ENCODE assay signal across 9 mouse cellular contexts in genomic region chr4:151604907-151605306, GRCm38 (mm10).
A peak's percentile ranks its signal among the peaks of the same experiment; 100 is the strongest.
DNase-seq lines count a peak whose midpoint lies in the region; ATAC-seq lines count a peak whose summit lies in the region.
"Had no signal": no experiment of that assay in that cellular context is flagged by ENCODE, and none has a peak within 500 bp of the region (broad histone marks: within the 10 kb centered on the region; RNA-seq: fewer than 3 reads in every experiment).

No protein-coding gene starts in this region.

- H3K27ac ChIP-seq in liver, embryonic 13.5 days, result no peak overlapping the region
- no peak overlapping the region for H3K27ac ChIP-seq in stomach, embryonic 15.5 days

- WGBS in liver, embryonic 13.5 days (ENCODE audit: insufficient replicate concordance), result 31% methylated on average over 6 of the region's 6 CpGs
- 33% methylated on average over 6 of the region's 6 CpGs for WGBS in stomach, embryonic 15.5 days

- H3K27me3 ChIP-seq in liver, embryonic 13.5 days, result no peaks in the 10 kb centered on the region
- H3K27me3 ChIP-seq in stomach, embryonic 15.5 days (replicated peaks), result no peaks in the 10 kb centered on the region
- H3K27me3 ChIP-seq: megakaryocyte, embryonic 14.5 days had no signal

- no peak overlapping the region for H3K4me3 ChIP-seq in liver, embryonic 13.5 days (replicated peaks)
- H3K4me3 ChIP-seq in stomach, embryonic 15.5 days (replicated peaks), result no peak overlapping the region
- H3K4me3 ChIP-seq: megakaryocyte, embryonic 14.5 days had no signal

- H3K36me3 ChIP-seq in liver, embryonic 13.5 days, result no peaks in the 10 kb centered on the region
- H3K36me3 ChIP-seq in stomach, embryonic 15.5 days, result no peaks in the 10 kb centered on the region

- no peak overlapping the region for H3K4me2 ChIP-seq in liver, embryonic 13.5 days
- H3K4me2 ChIP-seq in stomach, embryonic 15.5 days, result no peak overlapping the region

- DNase-seq in thymus, postnatal 14 days, result peak; percentile 4
- no peak for DNase-seq in thymus, postnatal 36 days
- DNase-seq in embryo, embryonic 9.5 days (ENCODE audit: extremely low spot score), result peak; percentile 69
- DNase-seq in hindlimb bud, embryonic 11.5 days (ENCODE audit: extremely low spot score, low read depth, low spot score), result peak; percentile 61
- peak; percentile 4 for DNase-seq in liver, embryonic 13.5 days
- DNase-seq in thymus, postnatal 25 days, result no peak
- no peak for DNase-seq in cerebellum, postnatal 14 days

- H3K9ac ChIP-seq in liver, embryonic 13.5 days, result no peak overlapping the region
- no peak overlapping the region for H3K9ac ChIP-seq in stomach, embryonic 15.5 days

- H3K4me1 ChIP-seq in liver, embryonic 13.5 days (replicated peaks), result no peaks in the 10 kb centered on the region
- no peaks in the 10 kb centered on the region for H3K4me1 ChIP-seq in stomach, embryonic 15.5 days

- no peak for ATAC-seq in liver, embryonic 13.5 days (ENCODE audit: low read depth)
- peak; percentile 66; the same call in 1 of the 2 replicates for ATAC-seq in stomach, embryonic 15.5 days (ENCODE audit: insufficient read depth, low FRiP score, low read depth)

- no peaks in the 10 kb centered on the region; the same call in 1 of the 2 replicates for H3K9me3 ChIP-seq in liver, embryonic 13.5 days (replicated peaks)
- no peaks in the 10 kb centered on the region for H3K9me3 ChIP-seq in stomach, embryonic 15.5 days

Comparison
In these comparisons a context has a peak if more than half of its experiments do, and no peak if none do; other contexts are left out.
1. DNase-seq: peak in thymus, postnatal 14 days (single experiment), embryo, embryonic 9.5 days (single experiment), hindlimb bud, embryonic 11.5 days (single experiment) and liver, embryonic 13.5 days (single experiment); none in thymus, postnatal 36 days (0 of 2), thymus, postnatal 25 days (single experiment) and cerebellum, postnatal 14 days (0 of 2).